Mouse (Mus musculus) v-Abl transformed pro-B cells (cell line): ENCODE results near the gene Ankrd53.

Experiments used
- in situ Hi-C, 2 experiments: fragments of 400-800 bp; cut with MboI; formaldehyde crosslinking; loops; one replicate each; pipeline ENCODE4 v1.15.1; 2025; ENCODE audit not compliant: unreplicated experiment in 2 of 2

The Ankrd53 gene

DNA sequence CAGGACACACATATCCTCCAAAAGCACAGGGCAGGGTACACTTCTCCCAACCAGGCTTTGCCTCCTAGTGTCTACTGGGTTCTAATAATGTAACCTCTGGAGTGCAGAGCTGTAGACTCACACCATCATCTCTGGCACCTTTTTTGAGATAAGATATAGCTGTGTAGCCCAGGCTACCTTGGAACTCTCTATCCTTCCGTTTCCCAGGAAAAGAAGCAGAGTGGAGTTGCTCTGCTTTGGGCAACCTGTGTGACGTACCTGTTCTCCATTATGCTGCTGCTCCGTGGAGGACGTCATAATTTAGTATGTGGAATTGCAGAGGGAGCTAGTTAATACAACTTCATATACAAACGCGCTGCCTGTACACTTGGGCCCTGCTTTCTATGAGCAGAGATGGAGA, at the start of gene Ankrd53:
TSS of gene Ankrd53 (plus strand) at position 301 of the 400 bp plus-strand sequence.
- in situ Hi-C loops: no loop called here

DNA sequence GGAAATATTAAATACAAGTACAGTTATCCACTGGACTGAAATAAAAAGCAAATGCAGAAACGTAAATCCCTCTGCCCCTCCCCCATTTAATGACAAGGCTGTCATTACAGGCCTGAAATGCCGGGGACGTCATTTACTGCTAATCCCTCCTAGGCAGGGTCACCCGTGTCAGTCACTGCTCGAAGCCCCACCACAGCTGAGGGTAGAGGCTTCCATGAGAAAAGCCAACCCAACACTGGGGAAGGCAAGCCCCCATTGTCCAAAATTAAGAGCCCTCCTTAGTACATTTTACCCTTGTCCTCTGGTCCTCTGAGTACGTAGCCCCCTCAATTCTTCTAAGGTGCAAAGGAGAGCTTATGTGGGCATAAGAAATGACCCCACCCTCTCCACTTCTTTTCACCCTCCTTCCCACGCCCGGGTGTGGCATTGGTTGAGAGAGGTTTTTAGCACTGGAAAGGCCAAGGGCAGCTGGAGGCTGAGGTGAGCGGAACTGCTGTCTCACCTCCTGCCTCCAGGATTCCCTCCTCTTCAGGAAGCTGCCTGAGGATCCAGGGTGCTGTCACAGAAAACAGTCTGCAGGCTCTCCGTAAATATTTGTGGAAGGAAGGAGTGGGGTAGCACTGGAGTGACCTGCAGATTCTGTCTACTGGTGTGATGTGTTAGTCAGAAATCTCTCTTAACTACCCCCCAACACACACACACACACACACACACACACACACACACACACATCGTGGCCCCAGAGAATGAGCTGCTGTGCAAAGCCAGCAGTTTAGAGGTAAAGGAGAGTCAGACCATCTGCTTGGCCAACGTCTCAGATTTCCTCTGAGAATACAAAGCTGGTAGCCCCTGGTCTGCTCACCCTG, 48.9 kb upstream of the Ankrd53 start:
- in situ Hi-C loops: no loop called here

DNA sequence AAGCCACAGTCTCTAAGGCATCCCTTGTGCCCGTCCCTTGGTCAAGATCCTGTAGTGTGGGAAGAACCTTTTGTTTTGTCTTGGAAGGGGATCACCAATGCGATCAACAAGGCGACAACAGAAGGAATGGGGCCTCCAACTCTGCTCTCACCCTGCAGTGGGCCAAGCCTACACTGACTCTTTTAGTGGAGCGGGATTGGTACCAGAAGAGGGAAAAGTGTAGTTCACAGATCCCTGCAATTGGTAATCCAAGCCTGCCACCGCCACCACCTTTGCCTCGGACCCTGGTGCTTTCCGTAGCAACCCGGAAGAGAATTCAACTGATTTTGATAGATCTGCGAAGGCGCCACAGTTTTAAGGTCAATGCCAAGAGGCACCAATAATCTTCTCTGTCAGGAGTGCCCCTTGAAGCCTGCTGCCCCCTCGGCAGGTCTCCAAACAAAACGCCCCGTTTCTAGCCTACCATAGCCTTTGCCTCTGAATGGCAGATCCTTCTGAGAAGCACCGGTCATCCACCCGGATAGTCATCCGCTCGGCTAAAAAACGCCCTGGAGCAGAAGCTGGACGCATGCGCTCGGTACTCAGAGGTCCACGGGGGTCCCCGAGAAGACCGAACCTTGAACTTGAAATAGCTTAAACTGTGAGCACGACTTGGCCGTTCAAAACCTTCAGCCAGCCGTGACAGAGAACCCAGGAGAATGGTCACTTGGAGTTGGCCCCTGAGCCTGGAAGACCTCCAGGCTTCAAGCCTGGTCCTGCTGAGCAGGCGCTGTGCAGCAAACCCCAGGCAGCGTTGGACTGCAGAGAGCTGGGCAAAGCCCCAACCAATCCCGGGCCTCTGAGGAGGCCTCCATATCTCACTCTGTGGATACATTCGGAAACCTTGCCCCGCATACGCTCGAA, 48.0 kb upstream of the Ankrd53 start:
- in situ Hi-C loops: no loop called here

DNA sequence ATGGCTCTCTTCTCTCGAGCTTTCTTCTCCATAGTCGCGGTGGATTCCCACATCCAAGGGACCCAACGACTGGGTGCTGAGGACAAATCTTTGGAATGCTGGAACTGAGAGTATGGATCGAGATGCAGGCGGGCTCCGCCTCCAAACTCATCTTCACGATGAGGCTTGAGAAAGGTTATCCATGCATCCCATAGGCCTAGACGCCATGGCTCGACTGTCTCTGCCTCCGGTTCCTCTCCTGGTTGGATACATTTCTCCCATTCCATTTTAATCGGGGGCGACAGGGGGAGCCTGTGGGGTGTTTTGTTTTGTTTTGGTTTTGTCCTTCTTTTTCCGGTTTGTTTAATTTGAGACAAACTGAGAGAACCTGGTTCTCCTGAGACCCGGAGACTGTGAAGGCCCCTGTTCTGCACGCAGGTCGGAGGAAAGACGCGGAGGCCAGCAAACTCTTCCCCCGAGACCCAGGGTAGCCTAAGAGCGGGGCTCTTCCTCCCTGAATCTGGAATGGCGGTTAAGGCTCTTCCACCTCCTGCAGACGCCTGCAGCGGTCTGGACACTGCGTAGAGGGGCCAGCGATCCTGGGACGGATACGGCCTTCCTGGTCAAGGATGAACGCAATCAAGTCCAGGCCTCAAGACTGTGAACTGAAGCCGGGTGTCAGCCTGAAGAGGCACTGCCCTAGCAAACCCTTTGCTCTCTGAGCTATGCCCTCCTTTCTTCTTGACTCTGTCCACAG, 46.8 kb upstream of the Ankrd53 start:
- in situ Hi-C loops: no loop called here

GRCm38 (mm10) chr6:83717026-83717425, 45.4 kb upstream of the Ankrd53 start:
- in situ Hi-C loops: no loop called here

GRCm38 (mm10) chr6:83722526-83722925, 39.9 kb upstream of the Ankrd53 start:
- in situ Hi-C loops: no loop called here

- in situ Hi-C loops: no loop called here
Observed at GRCm38 (mm10) chr6:83727178-83727577, 35.3 kb upstream of the Ankrd53 start.

DNA sequence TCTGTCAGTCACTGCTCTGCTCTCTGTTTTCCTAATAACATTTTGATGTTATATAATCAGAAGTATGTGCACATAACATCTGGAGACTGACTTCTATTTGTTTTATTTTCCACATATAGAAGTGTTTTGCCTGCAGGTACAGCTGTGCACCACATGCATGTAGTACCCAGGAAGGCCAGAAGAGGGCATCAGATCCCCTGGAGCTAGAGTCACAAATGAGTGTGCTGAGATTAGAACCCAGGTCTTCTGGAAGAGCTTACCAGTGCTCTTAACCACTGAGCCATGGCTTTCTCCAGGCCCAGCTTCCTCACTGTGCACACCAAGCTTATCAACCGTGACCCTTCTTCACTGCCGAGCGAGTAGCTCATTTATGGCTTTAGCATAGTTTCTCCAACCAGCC, 34.0 kb upstream of the Ankrd53 start:
- in situ Hi-C loops: no loop called here

DNA sequence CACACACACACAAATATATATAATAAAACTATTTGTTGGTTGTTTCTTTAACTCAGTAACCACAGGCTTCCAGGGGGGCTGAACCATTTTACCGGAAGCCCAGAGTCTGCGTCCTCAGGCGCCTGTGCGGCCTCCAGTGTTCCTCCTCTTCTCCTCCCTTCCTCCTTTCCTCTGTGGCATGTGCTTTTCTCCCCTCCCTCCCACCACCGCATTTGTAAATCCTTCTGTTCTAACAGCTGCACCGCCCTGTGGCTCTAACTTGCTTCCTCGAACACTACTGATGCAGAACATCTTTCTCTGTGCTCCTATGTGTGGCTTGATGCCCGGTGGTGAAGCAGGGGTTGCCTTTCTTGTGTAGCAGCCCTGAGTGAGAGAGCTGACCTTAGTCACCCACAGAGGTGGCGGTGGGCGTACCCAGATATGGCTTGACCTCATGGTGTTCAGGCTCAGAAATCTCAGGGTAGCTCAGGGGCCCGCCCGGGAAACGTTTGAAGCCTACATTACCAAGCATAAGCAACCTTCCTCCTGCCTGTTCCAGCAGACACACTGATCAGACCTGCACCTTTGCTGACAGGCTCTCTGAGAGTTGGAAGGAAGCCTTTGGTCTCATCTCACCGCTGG, 33.0 kb upstream of the Ankrd53 start:
- in situ Hi-C loops: no loop called here

GRCm38 (mm10) chr6:83731128-83731527, 31.3 kb upstream of the Ankrd53 start:
- in situ Hi-C loops: loop anchor here in 1 of 2 experiments (5.0 kb wide), 1 partner anchor 39 kb away; no protein-coding TSS in a partner anchor

DNA sequence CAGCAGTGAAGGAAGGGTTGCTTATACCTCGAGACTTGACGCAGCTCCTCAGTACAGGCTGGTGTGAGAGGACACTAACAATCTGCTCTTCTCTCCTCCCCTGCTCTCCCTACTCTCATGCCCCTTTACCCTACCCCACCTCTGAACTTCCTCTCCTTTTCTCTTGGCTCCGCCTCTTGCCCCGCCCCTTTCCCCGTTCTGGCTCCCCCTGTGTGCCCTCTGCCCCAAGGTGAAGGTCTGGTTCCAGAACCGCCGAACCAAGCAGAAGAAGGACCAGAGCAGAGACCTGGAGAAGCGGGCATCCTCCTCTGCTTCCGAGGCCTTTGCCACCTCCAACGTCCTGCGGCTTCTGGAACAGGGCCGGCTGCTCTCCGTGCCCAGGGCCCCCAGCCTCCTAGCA, 25.1 kb upstream of the Ankrd53 start:
- in situ Hi-C loops: no loop called here

- in situ Hi-C loops: no loop called here
Observed at GRCm38 (mm10) chr6:83738596-83738995, 23.8 kb upstream of the Ankrd53 start.

DNA sequence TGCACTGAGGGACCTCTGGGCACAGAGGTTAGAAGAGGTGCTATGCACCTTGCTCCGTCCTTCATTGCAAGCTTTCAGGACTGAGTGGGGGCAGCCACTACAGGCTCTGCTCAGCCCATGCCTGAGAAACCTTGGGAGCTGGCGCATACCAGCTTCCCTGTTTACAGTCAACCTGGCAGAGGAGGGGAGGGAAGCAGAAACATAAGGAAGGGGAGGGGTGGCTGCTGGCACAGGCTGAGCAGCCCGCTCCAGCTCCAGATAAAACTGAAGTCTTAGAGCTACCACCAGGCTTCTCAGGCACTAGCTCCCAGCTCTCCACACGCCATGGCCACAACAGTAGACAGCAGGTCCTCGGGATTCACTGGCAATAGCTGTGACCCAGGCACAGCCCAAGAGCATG, 19.7 kb upstream of the Ankrd53 start, which contains the start of gene Atp6v1b1:
TSS of gene Atp6v1b1 (plus strand) at position 230 of the 400 bp plus-strand sequence.
- in situ Hi-C loops: no loop called here

DNA sequence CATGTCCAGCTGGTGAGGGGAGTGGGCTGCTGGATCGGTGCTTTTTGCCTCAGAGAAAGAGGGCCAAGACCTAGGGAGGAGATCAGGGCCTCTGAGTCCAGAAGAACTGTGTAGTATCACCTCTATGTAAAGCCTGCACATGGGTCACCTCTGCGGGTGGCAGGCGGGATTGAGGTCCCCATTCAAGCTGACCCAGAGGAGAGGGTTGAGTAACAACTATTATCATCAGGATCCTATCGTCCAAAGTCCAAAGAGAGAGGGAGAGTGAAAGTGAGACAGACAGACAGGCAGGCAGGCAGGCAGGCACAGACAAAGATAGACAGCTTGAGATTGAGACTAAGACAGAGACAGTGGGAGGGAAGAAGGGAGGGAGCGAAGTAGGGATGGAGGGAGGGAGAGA, 19.2 kb upstream of the Ankrd53 start:
- in situ Hi-C loops: no loop called here

DNA sequence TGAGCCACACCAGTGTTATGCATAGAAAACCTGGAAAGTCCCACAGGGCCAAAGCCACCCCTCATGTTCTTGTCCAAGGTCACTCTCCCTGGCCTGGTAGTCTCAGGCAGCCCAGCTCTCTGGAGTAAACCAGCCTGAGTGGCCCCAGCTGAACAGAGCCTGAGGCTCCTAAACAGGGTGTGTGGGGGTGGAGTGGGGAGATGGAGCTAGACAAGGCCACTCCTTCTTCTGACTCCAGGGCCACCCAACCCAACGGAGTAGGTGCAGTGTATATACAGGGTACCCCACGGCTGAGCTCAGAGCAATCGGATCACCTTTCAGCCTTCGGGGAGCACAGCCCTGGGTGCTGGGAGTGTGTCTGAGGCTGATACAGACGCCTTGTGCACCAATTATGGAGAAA, 18.3 kb upstream of the Ankrd53 start:
- in situ Hi-C loops: no loop called here

DNA sequence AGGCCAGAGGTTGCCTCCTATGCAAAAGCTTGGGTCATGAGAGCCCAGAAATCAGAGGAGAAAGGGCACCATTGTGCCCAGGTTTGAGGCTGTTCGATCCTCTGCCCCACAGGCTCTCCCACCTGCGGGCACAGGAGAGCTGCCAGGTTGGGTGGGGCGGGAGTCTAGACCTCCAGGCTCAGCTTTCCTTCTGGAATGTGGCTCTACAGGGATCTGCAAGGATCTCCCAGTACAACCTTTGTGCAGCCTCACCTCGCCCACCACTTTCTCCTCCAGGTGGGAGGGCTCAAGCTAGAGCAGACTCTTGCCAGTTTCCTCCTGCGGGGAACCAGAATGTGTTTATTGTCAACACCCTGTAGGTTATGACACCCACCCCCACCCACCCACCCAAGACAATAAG, 17.9 kb upstream of the Ankrd53 start:
- in situ Hi-C loops: no loop called here

GRCm38 (mm10) chr6:83745466-83745865, 17.0 kb upstream of the Ankrd53 start:
- in situ Hi-C loops: no loop called here

- in situ Hi-C loops: no loop called here
Observed at GRCm38 (mm10) chr6:83749286-83749685, 13.2 kb upstream of the Ankrd53 start.

DNA sequence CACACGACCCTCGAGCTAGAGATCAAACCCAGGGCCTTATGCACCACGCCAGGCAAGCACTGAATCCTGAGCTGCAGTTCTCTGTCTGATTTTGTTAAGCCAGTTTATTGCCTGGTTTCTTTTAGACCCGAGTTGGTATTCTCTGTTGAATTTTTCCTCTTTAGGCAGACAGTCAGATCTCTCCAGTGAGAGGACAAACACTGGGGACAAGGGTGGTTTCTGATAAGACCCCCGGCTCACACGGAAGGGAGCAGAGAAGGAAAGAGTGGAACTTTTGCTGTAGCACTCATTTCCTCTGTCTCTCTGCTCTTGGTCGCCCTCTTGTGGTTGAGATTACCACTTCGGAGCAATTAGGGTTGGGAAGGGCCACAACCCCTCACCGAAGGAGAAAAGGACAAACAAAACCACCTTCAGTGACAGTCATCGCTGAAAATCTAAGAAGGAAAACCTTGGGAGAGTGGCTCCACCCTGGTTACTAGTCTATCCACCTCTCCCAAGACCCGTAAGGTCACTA, 12.2 kb upstream of the Ankrd53 start:
- in situ Hi-C loops: loop anchor here in 1 of 2 experiments (5.0 kb wide), 1 partner anchor 63 kb away; no protein-coding TSS in a partner anchor

GRCm38 (mm10) chr6:83756051-83756450, 6.4 kb upstream of the Ankrd53 start:
- in situ Hi-C loops: no loop called here
